In genomic region chr17:46018736-46019004, GRCm38 (mm10) we compare ENCODE assay signal across 19 mouse cellular contexts.
"Had no signal": no experiment of that assay in that cellular context is flagged by ENCODE, and none has a peak within 500 bp of the region (broad histone marks: within the 10 kb centered on the region; RNA-seq: fewer than 3 reads in every experiment).

No protein-coding gene starts in this region.

- H3K4me1 ChIP-seq: limb, embryonic 13.5 days; neural tube, embryonic 12.5 days; neural tube, embryonic 15.5 days; stomach, embryonic 15.5 days had no signal

- H3K9ac ChIP-seq: limb, embryonic 13.5 days; liver, embryonic 15.5 days; neural tube, embryonic 12.5 days; neural tube, embryonic 15.5 days; stomach, embryonic 15.5 days had no signal

- H3K27me3 ChIP-seq: limb, embryonic 13.5 days; liver, embryonic 15.5 days; neural tube, embryonic 12.5 days; neural tube, embryonic 15.5 days; stomach, embryonic 15.5 days had no signal

- DNase-seq: layer of hippocampus, adult 9-11 months; lung, adult 2 months; lung, postnatal 14 days; lung, postnatal 4 days; midbrain, embryonic 14.5 days; right cerebral cortex, adult 18-20 months; right cerebral cortex, postnatal 14 days; right cerebral cortex, postnatal 4 days; thymus, postnatal 25 days had no signal

- H3K27ac ChIP-seq: kidney, postnatal 0 days; layer of hippocampus, adult 2 months; limb, embryonic 10.5 days; limb, embryonic 13.5 days; liver, embryonic 15.5 days; neural tube, embryonic 12.5 days; neural tube, embryonic 15.5 days; stomach, embryonic 15.5 days had no signal

- H3K4me3 ChIP-seq: layer of hippocampus, adult 2 months; limb, embryonic 10.5 days; limb, embryonic 13.5 days; liver, embryonic 15.5 days; neural tube, embryonic 12.5 days; neural tube, embryonic 15.5 days; stomach, embryonic 15.5 days had no signal

- H3K9me3 ChIP-seq: limb, embryonic 10.5 days; limb, embryonic 13.5 days; liver, embryonic 15.5 days; neural tube, embryonic 12.5 days; neural tube, embryonic 15.5 days; stomach, embryonic 15.5 days had no signal

- H3K4me2 ChIP-seq: limb, embryonic 13.5 days; liver, embryonic 11.5 days; liver, embryonic 15.5 days; midbrain, embryonic 11.5 days; neural tube, embryonic 12.5 days; neural tube, embryonic 15.5 days; stomach, embryonic 15.5 days had no signal
